8 mouse cellular contexts compared by ENCODE assay signal in the genomic region with DNA sequence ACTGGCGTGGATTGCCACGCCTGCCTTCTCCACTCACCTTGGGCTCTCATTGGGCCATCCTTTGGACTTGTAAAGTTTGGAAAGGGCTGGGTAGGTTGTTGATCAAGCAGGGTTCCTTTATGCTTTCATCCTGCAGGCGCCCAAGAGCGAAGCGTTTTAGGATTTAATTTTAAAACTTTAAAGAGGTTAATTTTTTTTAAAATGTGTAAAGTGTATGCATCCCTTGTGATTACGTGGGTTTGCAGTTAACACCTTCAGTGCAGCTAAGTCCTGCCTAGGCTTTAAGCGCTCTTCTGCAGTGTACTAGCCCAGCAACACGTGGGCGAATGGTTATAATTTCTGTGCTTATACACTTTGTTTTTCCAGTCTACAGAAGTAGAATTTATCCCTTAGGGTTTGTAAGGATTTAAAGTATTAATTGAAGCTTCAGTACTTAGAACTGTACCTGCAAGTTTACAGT. TPM values are rescaled to one million over a fixed set of nuclear protein-coding genes. Genes with fewer than 3 reads are reported as not detected.
DNase-seq lines count a peak whose midpoint lies in the region; ATAC-seq and TF ChIP-seq lines count a peak whose summit lies in the region.
"Not testable (repeated sequence)": the region's sequence is repeated elsewhere in the genome, so short reads cannot be mapped to it uniquely, and the experiment has no call there.
"Had no signal": no experiment of that assay in that cellular context is flagged by ENCODE, and none has a peak within 500 bp of the region (broad histone marks: within the 10 kb centered on the region; RNA-seq: fewer than 3 reads in every experiment).

No protein-coding gene starts in this region.

- peak overlapping the region; percentile 77 for H3K4me2 ChIP-seq in heart, embryonic 12.5 days
- peak overlapping the region; percentile 53 for H3K4me2 ChIP-seq in intestine, embryonic 14.5 days (ENCODE audit: low read length)
- H3K4me2 ChIP-seq in limb, embryonic 13.5 days (replicated peaks) = peak overlapping the region; percentile 63
- H3K4me2 ChIP-seq in neural tube, embryonic 13.5 days = peak overlapping the region; percentile 63

- H3K4me3 ChIP-seq in bone marrow, adult 2 months (replicated peaks; ENCODE audit: control insufficient read depth, low read depth, low read length) = not testable (repeated sequence)
- peak overlapping the region; percentile 53 for H3K4me3 ChIP-seq in erythroblast, embryonic 14.5 days (replicated peaks)
- H3K4me3 ChIP-seq in heart, embryonic 12.5 days = peak overlapping the region; percentile 71
- peak overlapping the region; percentile 49 for H3K4me3 ChIP-seq in intestine, embryonic 14.5 days (ENCODE audit: low read depth, low read length)
- H3K4me3 ChIP-seq in limb, embryonic 13.5 days = peak overlapping the region; percentile 56
- H3K4me3 ChIP-seq in macrophage (ENCODE audit: inconsistent target) = peak overlapping the region; percentile 21; the same call in 1 of the 2 replicates
- peak overlapping the region; percentile 54 for H3K4me3 ChIP-seq in neural tube, embryonic 13.5 days

- not testable (repeated sequence) for TF ChIP-seq POLR2A in bone marrow, adult 2 months (IDR thresholded peaks at IDR 0.05; ENCODE audit: borderline replicate concordance, control insufficient read depth, low read depth, low read length)

- H3K36me3 ChIP-seq in erythroblast, embryonic 14.5 days (ENCODE audit: control insufficient read depth); heart, embryonic 12.5 days; intestine, embryonic 14.5 days (ENCODE audit: control insufficient read depth, insufficient read depth, low read length); limb, embryonic 13.5 days; macrophage (ENCODE audit: inconsistent target); neural tube, embryonic 13.5 days: not testable (repeated sequence)

- H3K4me1 ChIP-seq in bone marrow, adult 2 months (ENCODE audit: control insufficient read depth, insufficient read depth, low read length); heart, embryonic 12.5 days (replicated peaks); intestine, embryonic 14.5 days (replicated peaks; ENCODE audit: control insufficient read depth, insufficient read depth, low read length); limb, embryonic 13.5 days; neural tube, embryonic 13.5 days (replicated peaks): not testable (repeated sequence)
- peaks cover 10% of the 10 kb centered on the region for H3K4me1 ChIP-seq in erythroblast, embryonic 14.5 days (ENCODE audit: control insufficient read depth)

- peak; percentile 24; the same call in 1 of the 2 replicates for ATAC-seq in heart, embryonic 12.5 days (ENCODE audit: insufficient number of reproducible peaks, low FRiP score)
- peak; percentile 52 for ATAC-seq in intestine, embryonic 14.5 days (replicated peaks; ENCODE audit: low FRiP score, low TSS enrichment, low read depth)
- ATAC-seq in limb, embryonic 13.5 days (ENCODE audit: low FRiP score, low read depth) = peak; percentile 25; the same call in 1 of the 2 replicates
- ATAC-seq in neural tube, embryonic 13.5 days (ENCODE audit: low read depth) = peak; percentile 45; the same call in 1 of the 2 replicates

- not testable (repeated sequence) for H3K79me2 ChIP-seq in macrophage (ENCODE audit: inconsistent target)

- TF ChIP-seq CTCF in bone marrow, adult 2 months (IDR thresholded peaks at IDR 0.05; ENCODE audit: control insufficient read depth, insufficient read depth, low read length) = not testable (repeated sequence)

- H3K27ac ChIP-seq in bone marrow, adult 2 months (ENCODE audit: control insufficient read depth, insufficient read depth, low read depth, low read length, poor library complexity) = peak overlapping the region; percentile 81; the same call in 1 of the 2 replicates
- H3K27ac ChIP-seq in heart, embryonic 12.5 days (ENCODE audit: poor library complexity, severe bottlenecking) = peak overlapping the region; percentile 96
- peak overlapping the region; percentile 73; the same call in 1 of the 2 replicates for H3K27ac ChIP-seq in intestine, embryonic 14.5 days (ENCODE audit: low read depth)
- peak overlapping the region; percentile 90; the same call in 1 of the 2 replicates for H3K27ac ChIP-seq in limb, embryonic 13.5 days
- peak overlapping the region; percentile 22 for H3K27ac ChIP-seq in macrophage
- H3K27ac ChIP-seq in neural tube, embryonic 13.5 days (replicated peaks) = peak overlapping the region; percentile 88

- not testable (repeated sequence) for H3K27me3 ChIP-seq in erythroblast, embryonic 14.5 days (ENCODE audit: control insufficient read depth); heart, embryonic 12.5 days (replicated peaks); intestine, embryonic 14.5 days (replicated peaks; ENCODE audit: control insufficient read depth, insufficient read depth, low read length); limb, embryonic 13.5 days; neural tube, embryonic 13.5 days

- WGBS in bone marrow, adult 2 months = 2% methylated on average over 9 of the region's 9 CpGs
- WGBS in heart, embryonic 12.5 days = 10% methylated on average over 9 of the region's 9 CpGs
- 11% methylated on average over 7 of the region's 9 CpGs for WGBS in intestine, embryonic 14.5 days
- WGBS in limb, embryonic 13.5 days = 6% methylated on average over 9 of the region's 9 CpGs
- WGBS in macrophage (ENCODE audit: missing documents) = 0% methylated on average over 7 of the region's 9 CpGs
- 19% methylated on average over 9 of the region's 9 CpGs for WGBS in neural tube, embryonic 13.5 days

- DNase-seq in intestine, embryonic 14.5 days (ENCODE audit: low spot score) = not testable (repeated sequence)

- H3K9me3 ChIP-seq in erythroblast, embryonic 14.5 days (ENCODE audit: control insufficient read depth, low read length); heart, embryonic 12.5 days (replicated peaks); intestine, embryonic 14.5 days (ENCODE audit: control insufficient read depth, low read length); limb, embryonic 13.5 days; neural tube, embryonic 13.5 days: not testable (repeated sequence)

- H3K9ac ChIP-seq in heart, embryonic 12.5 days = peak overlapping the region; percentile 79
- peak overlapping the region; percentile 38 for H3K9ac ChIP-seq in intestine, embryonic 14.5 days (ENCODE audit: low read length)
- H3K9ac ChIP-seq in limb, embryonic 13.5 days = peak overlapping the region; percentile 63
- peak overlapping the region; percentile 72 for H3K9ac ChIP-seq in neural tube, embryonic 13.5 days

RNA-seq across cellular contexts. Expression of a gene that starts 0.3 kb away (rescaled TPM):
- 4.9 and 7.1 TPM in 2 replicates for polyA plus RNA-seq in bone marrow, adult 2 months (2011; ENCODE audit: insufficient read depth, insufficient read length, low replicate concordance, missing spikeins)
- polyA plus RNA-seq in erythroblast, embryonic 14.5 days (2012) = 1.2 and 1.5 TPM in 2 replicates
- polyA plus RNA-seq in heart, embryonic 12.5 days (2016; fragmentation: Nextera tagmentation; extraction: Ambion mirVana) = 54.5 and 58.5 TPM in 2 replicates
- 42.6 and 45.6 TPM in 2 replicates for polyA plus RNA-seq in intestine, embryonic 14.5 days (2014; fragmentation: Nextera tagmentation; extraction: Ambion mirVana)
- polyA plus RNA-seq in limb, embryonic 13.5 days (2015; fragmentation: Nextera tagmentation; extraction: Ambion mirVana) = 42.9 and 45.8 TPM in 2 replicates
- 10 to 100 TPM in 14 of 26 experiments, 1 to 10 TPM in 12; 3.3 to 21.6 (median 11.0) TPM for total RNA-seq in macrophage (2018; cell fraction: chromatin; rRNA removed)
- 10 to 100 TPM; 11.5 to 24.8 (median 15.4) TPM for total RNA-seq in macrophage (2018; cell fraction: cytosol; rRNA removed)
- 10 to 100 TPM in 20 of 26 experiments, 1 to 10 TPM in 6; 7.4 to 24.2 (median 12.0) TPM for total RNA-seq in macrophage (2018; cell fraction: nucleus; rRNA removed)
- polyA plus RNA-seq in macrophage (2018) = 14.6 to 20.9 TPM (median 18.2 TPM) in 3 replicates
- 49.8 and 56.1 TPM in 2 replicates for polyA plus RNA-seq in neural tube, embryonic 13.5 days (2015; fragmentation: Nextera tagmentation; extraction: Ambion mirVana)

RNA-seq across cellular contexts. Expression of a gene that starts 12.2 kb away (rescaled TPM):
- polyA plus RNA-seq in bone marrow, adult 2 months (2011; ENCODE audit: insufficient read depth, insufficient read length, low replicate concordance, missing spikeins) = 16.3 and 32.8 TPM in 2 replicates
- polyA plus RNA-seq in erythroblast, embryonic 14.5 days (2012) = 0.21 and 0.28 TPM in 2 replicates
- 28.8 and 29.2 TPM in 2 replicates for polyA plus RNA-seq in heart, embryonic 12.5 days (2016; fragmentation: Nextera tagmentation; extraction: Ambion mirVana)
- polyA plus RNA-seq in intestine, embryonic 14.5 days (2014; fragmentation: Nextera tagmentation; extraction: Ambion mirVana) = 62.2 and 66.8 TPM in 2 replicates
- polyA plus RNA-seq in limb, embryonic 13.5 days (2015; fragmentation: Nextera tagmentation; extraction: Ambion mirVana) = 61.3 and 61.8 TPM in 2 replicates
- 10 to 100 TPM; 20.7 to 80.4 (median 47.9) TPM for total RNA-seq in macrophage (2018; cell fraction: chromatin; rRNA removed)
- total RNA-seq in macrophage (2018; cell fraction: cytosol; rRNA removed) = 1 to 10 TPM; 4.2 to 9.4 (median 6.5) TPM
- total RNA-seq in macrophage (2018; cell fraction: nucleus; rRNA removed) = 10 to 100 TPM; 22.6 to 52.4 (median 38.5) TPM
- polyA plus RNA-seq in macrophage (2018) = 9.0 to 13.2 TPM (median 10.1 TPM) in 3 replicates
- polyA plus RNA-seq in neural tube, embryonic 13.5 days (2015; fragmentation: Nextera tagmentation; extraction: Ambion mirVana) = 50.0 and 50.7 TPM in 2 replicates

RNA-seq across cellular contexts. Expression of a gene that starts 21.6 kb away (rescaled TPM):
- polyA plus RNA-seq in bone marrow, adult 2 months (2011; ENCODE audit: insufficient read depth, insufficient read length, low replicate concordance, missing spikeins) = 57.9 and 135 TPM in 2 replicates
- 5.6 and 16.4 TPM in 2 replicates for polyA plus RNA-seq in erythroblast, embryonic 14.5 days (2012)
- polyA plus RNA-seq in heart, embryonic 12.5 days (2016; fragmentation: Nextera tagmentation; extraction: Ambion mirVana) = 227 and 228 TPM in 2 replicates
- polyA plus RNA-seq in intestine, embryonic 14.5 days (2014; fragmentation: Nextera tagmentation; extraction: Ambion mirVana) = 207 and 216 TPM in 2 replicates
- 185 and 192 TPM in 2 replicates for polyA plus RNA-seq in limb, embryonic 13.5 days (2015; fragmentation: Nextera tagmentation; extraction: Ambion mirVana)
- 1,000 to 10,000 TPM in 1 of 26 experiments, 100 to 1,000 TPM in 23, 10 to 100 TPM in 2; 85.4 to 1,245 (median 190) TPM for total RNA-seq in macrophage (2018; cell fraction: chromatin; rRNA removed)
- 100 to 1,000 TPM; 201 to 570 (median 329) TPM for total RNA-seq in macrophage (2018; cell fraction: cytosol; rRNA removed)
- 100 to 1,000 TPM; 112 to 995 (median 230) TPM for total RNA-seq in macrophage (2018; cell fraction: nucleus; rRNA removed)
- polyA plus RNA-seq in macrophage (2018) = 193 to 549 TPM (median 353 TPM) in 3 replicates
- 95.7 and 102 TPM in 2 replicates for polyA plus RNA-seq in neural tube, embryonic 13.5 days (2015; fragmentation: Nextera tagmentation; extraction: Ambion mirVana)

RNA-seq across cellular contexts. Expression of a gene that starts 29.9 kb away (rescaled TPM):
- polyA plus RNA-seq in bone marrow, adult 2 months (2011; ENCODE audit: insufficient read depth, insufficient read length, low replicate concordance, missing spikeins) = not detected in 2 replicates
- not detected in 2 replicates for polyA plus RNA-seq in erythroblast, embryonic 14.5 days (2012)
- 0.17 and 0.19 TPM in 2 replicates for polyA plus RNA-seq in heart, embryonic 12.5 days (2016; fragmentation: Nextera tagmentation; extraction: Ambion mirVana)
- 0.08 and 0.30 TPM in 2 replicates for polyA plus RNA-seq in intestine, embryonic 14.5 days (2014; fragmentation: Nextera tagmentation; extraction: Ambion mirVana)
- 0.23 and 0.32 TPM in 2 replicates for polyA plus RNA-seq in limb, embryonic 13.5 days (2015; fragmentation: Nextera tagmentation; extraction: Ambion mirVana)
- total RNA-seq in macrophage (2018; cell fraction: chromatin; rRNA removed) = 1 to 10 TPM in 7 of 26 experiments, under 1 TPM in 13, not detected in 6; 0.29 to 1.7 (median 0.89) TPM
- under 1 TPM in 9 of 26 experiments, not detected in 17; 0.06 to 0.24 (median 0.09) TPM for total RNA-seq in macrophage (2018; cell fraction: cytosol; rRNA removed)
- 1 to 10 TPM in 8 of 26 experiments, under 1 TPM in 9, not detected in 9; 0.40 to 5.4 (median 0.84) TPM for total RNA-seq in macrophage (2018; cell fraction: nucleus; rRNA removed)
- polyA plus RNA-seq in macrophage (2018) = 0.22 TPM in 1 of 3 replicates, not detected in the others
- polyA plus RNA-seq in neural tube, embryonic 13.5 days (2015; fragmentation: Nextera tagmentation; extraction: Ambion mirVana) = 0.47 TPM in 1 of 2 replicates, not detected in the other
- total RNA-seq: granulocyte monocyte progenitor cell, adult 5-6 weeks had no signal

Comparison
In these comparisons a context has a peak if more than half of its experiments do, and no peak if none do; other contexts are left out.
1. H3K27ac ChIP-seq: peak in every context shown above with its lines; median percentile 96 in heart, embryonic 12.5 days; 90 in limb, embryonic 13.5 days; 88 in neural tube, embryonic 13.5 days; 81 in bone marrow, adult 2 months; 73 in intestine, embryonic 14.5 days; 22 in macrophage.